Mouse (Mus musculus) stomach, postnatal 0 days (tissue): ENCODE results near the gene Srd5a2.

ENCODE experiments used
- CTCF ChIP-seq: IDR thresholded peaks from 2 replicates; pipeline ENCODE4 v1.5.1; 2016; ENCODE audit warnings: antibody characterized with exemption, low read depth, mild to moderate bottlenecking, moderate library complexity
- EP300 ChIP-seq: optimal IDR thresholded peaks from 2 replicates; pipeline ENCODE3; 2016; ENCODE audit warnings: antibody characterized with exemption

DNA sequence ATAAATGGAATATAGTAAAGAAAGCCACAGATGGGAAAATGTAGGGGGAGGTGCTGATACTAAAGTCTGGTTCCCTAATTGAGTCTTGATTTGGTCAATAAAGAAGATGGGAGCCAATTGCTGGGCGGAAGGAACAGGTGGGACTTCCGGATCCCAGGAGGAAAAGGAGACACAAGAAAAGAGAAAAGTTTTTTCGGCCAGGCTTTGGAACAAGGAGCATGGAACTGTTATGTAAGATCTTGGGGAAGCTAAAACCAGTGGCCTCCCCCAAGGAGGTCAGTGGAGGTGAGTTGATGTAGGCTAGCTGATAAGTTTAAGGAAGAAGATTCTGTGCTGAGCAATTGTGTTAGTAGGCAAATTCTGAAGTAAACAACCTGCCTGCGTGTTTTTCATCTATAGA is 56.5 kb downstream of the Srd5a2 start:
- TF ChIP-seq CTCF, result no peak
- TF ChIP-seq EP300, result no peak
